Mouse (Mus musculus): ENCODE data around the gene 4833439L19Rik.

DNA sequence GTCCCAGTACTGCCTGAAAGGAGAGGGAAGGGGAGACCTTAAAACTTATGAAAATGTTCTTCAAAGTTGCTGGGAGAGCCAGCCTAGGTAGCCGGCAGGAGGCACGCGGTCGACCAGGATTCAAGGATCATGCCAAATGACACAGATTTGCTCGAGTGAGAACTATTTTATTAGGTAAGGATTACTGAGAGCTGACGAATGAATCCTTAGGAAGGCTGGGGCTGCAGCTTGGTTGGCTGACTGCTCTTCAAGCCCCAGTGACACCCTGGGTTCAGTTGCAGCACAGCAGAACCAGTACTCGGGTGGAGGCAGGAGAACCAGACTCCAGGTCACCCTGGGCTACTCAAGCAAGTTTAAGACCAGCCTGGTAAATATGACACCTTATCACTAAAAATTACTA lies 17.2 kb downstream of the 4833439L19Rik start:
- TF ChIP-seq CTCF (IDR thresholded peaks at IDR 0.05; ENCODE audit: low read depth, low read length), result no peak
- TF ChIP-seq POLR2A (IDR thresholded peaks at IDR 0.05; ENCODE audit: borderline replicate concordance, low read depth, low read length), result no peak

All from bone marrow macrophage, adult 2 months (primary cell).